Mouse (Mus musculus) embryonic facial prominence, embryonic 12.5 days (tissue): ENCODE results near the gene Rapgef2. TPM values are rescaled to one million over a fixed set of nuclear protein-coding genes. Genes with fewer than 3 reads are reported as not detected.
A peak's percentile ranks its signal among the peaks of the same experiment; 100 is the strongest.

Experiments used
- ATAC-seq: fragments of 200-750 bp; cut with Nextera tagmentation; 2 replicates; pipeline ENCODE4 v1.8.0; 2017; ENCODE audit not compliant: insufficient number of reproducible peaks, insufficient read depth, low FRiP score, low TSS enrichment
- H3K27ac ChIP-seq: fragments of 300-500 bp; sonication (generic); 2 replicates; pipeline ENCODE4 v1.5.1; 2016; ENCODE audit warnings: mild to moderate bottlenecking
- H3K27me3 ChIP-seq: fragments of 300-500 bp; sonication (generic); 2 replicates; pipeline ENCODE4 v1.6.1; 2016; ENCODE audit warnings: mild to moderate bottlenecking, moderate library complexity
- H3K36me3 ChIP-seq: fragments of 300-500 bp; sonication (generic); 2 replicates; pipeline ENCODE4 v1.6.1; 2016; ENCODE audit warnings: mild to moderate bottlenecking
- H3K4me1 ChIP-seq: fragments of 300-500 bp; sonication (generic); 2 replicates; pipeline ENCODE4 v1.6.1; 2016
- H3K4me2 ChIP-seq: fragments of 300-500 bp; sonication (generic); replicated peaks from 2 replicates; pipeline ENCODE4 v1.6.1; 2016; ENCODE audit warnings: mild to moderate bottlenecking, moderate library complexity
- H3K4me3 ChIP-seq: fragments of 300-500 bp; sonication (generic); 2 replicates; pipeline ENCODE4 v1.5.1; 2016; ENCODE audit warnings: mild to moderate bottlenecking
- H3K9ac ChIP-seq: fragments of 300-500 bp; sonication (generic); 2 replicates; pipeline ENCODE4 v1.6.1; 2016; ENCODE audit warnings: mild to moderate bottlenecking, moderate library complexity
- H3K9me3 ChIP-seq: fragments of 300-500 bp; sonication (generic); 2 replicates; pipeline ENCODE4 v1.6.1; 2016; ENCODE audit warnings: mild to moderate bottlenecking, moderate library complexity
- WGBS: fragments of 180-500 bp; shearing (Covaris S2); methylation state at CpG from one replicate; pipeline ENCODE4 v1.1.7; 2016; 5-methylcytosine and 5-hydroxymethylcytosine counted together
- polyA plus RNA-seq: library from polyadenylated mRNA; unstranded; fragments of >200 nt; fragmentation: Nextera tagmentation; extraction: Ambion mirVana; gene quantifications from 2 replicates; pipeline ENCODE4 v1.2.1, GENCODE M21; 2016

Gene Rapgef2
- polyA plus RNA-seq: 10.9 and 11.1 TPM in 2 replicates

DNA sequence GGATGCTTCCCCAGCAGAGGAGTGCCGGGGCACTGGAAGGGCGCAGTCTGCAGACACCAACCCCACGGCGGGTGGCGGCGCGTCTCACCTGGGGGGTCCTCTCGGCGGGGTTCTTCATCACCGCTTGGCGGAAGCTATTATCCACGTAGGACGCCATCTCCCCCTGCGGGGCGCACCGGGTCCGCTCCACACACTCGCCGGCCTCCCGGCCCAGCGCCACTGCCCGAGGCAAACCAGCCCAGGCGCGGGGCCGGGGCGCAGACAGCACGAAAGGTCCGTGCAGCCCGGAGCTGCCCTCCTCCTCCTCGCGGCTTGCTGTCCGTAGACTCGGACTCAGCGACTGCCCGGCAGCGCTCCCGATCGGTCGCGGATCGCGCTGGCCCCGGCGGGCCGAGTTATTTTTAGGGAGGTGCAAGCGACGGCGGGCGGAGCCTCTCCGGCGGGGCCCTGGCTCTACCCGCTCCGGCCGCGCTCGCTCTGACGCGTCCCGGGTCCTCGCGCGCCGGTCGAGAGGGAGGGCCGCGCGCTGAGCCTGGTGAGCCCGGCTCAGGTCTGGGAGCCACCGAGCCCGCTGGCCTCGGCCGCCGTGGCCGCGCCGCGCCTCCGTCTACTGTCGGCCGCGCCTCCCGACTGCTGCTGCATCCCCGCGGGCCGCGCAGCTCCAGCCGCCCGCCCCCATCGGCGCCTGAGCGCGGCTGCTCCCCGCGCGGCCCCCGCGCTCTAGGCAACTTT lies at the start of gene Rapgef2:
Gene Rapgef2 (minus strand): TSS at position 142 of the 732 bp plus-strand sequence.
- Histone ChIP-seq H3K4me1 (peaks cover 33% of the 10 kb centered on the region), H3K36me3 (no peaks in the 10 kb centered on the region), H3K27me3 (no peaks in the 10 kb centered on the region), H3K9me3 (no peaks in the 10 kb centered on the region), H3K4me3 (peak within 1 kb of the TSS; percentile 94), H3K9ac (peak within 1 kb of the TSS; percentile 91), H3K27ac (peak within 1 kb of the TSS; percentile 95), H3K4me2 (peak within 1 kb of the TSS; percentile 74)
- peak; percentile 72 for ATAC-seq
- whole genome bisulfite sequencing: under 1% methylated on average over 87 of the region's 97 CpGs

DNA sequence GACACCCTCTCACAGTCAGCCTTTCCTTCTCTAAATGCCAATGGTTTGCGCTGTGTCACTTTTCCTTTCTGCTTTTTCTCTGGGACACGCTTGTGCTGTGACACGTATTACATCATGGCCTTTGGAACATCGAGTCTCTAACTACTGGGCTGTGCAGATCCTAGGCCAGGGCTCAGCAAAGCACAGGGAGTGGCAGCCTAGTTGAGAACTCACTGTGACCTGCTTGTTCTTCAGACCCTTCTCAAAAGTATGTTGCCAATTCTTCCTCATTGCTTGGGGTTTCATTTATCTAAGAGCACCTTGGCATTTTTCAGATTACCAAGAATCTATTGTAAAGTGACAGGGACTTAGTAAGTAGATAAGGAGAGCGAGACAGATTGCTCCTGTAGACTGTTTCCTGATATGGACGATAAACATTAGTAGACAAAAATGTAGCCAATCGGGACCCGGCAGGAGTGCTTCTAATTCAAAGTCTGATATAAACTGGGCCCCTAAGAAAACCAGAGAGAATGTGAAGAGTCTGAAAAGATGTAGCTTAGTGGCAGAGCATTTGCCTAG lies 47.4 kb upstream of the Rapgef2 start:
- Histone ChIP-seq H3K36me3 (no peaks in the 10 kb centered on the region), H3K4me2 (no peak overlapping the region), H3K4me1 (peaks cover 25% of the 10 kb centered on the region), H3K9ac (no peak overlapping the region), H3K27me3 (no peaks in the 10 kb centered on the region), H3K27ac (no peak overlapping the region), H3K4me3 (no peak overlapping the region), H3K9me3 (no peaks in the 10 kb centered on the region)
- WGBS: 90% methylated on average over 8 of the region's 8 CpGs
- ATAC-seq: no peak

DNA sequence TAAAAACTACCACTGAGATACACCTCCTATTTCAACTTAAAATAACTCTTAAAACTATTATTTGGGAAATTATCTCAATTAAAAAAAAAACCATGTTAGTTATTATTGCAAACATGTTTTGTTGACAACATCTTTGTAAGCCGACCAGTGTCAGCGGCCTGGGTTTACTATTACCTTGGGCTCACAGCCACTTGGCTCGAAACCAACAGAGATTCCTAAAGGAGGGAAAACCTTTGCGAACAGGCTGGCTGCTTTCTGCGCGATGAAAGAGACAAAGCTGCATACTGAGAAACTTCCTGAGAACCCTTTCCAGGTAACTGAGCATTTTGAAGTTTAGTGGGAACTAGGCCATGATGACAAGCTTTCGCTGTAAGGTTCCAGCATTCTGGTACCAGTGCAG lies 46.7 kb upstream of the Rapgef2 start:
- no peaks in the 10 kb centered on the region for H3K36me3 ChIP-seq
- no peak overlapping the region for H3K4me3 ChIP-seq
- H3K4me1 ChIP-seq: peaks cover 31% of the 10 kb centered on the region
- 87% methylated on average over 7 of the region's 7 CpGs for WGBS
- no peaks in the 10 kb centered on the region for H3K27me3 ChIP-seq
- no peak overlapping the region for H3K4me2 ChIP-seq
- H3K9me3 ChIP-seq: no peaks in the 10 kb centered on the region
- H3K9ac ChIP-seq: no peak overlapping the region
- ATAC-seq: no peak
- no peak overlapping the region for H3K27ac ChIP-seq

DNA sequence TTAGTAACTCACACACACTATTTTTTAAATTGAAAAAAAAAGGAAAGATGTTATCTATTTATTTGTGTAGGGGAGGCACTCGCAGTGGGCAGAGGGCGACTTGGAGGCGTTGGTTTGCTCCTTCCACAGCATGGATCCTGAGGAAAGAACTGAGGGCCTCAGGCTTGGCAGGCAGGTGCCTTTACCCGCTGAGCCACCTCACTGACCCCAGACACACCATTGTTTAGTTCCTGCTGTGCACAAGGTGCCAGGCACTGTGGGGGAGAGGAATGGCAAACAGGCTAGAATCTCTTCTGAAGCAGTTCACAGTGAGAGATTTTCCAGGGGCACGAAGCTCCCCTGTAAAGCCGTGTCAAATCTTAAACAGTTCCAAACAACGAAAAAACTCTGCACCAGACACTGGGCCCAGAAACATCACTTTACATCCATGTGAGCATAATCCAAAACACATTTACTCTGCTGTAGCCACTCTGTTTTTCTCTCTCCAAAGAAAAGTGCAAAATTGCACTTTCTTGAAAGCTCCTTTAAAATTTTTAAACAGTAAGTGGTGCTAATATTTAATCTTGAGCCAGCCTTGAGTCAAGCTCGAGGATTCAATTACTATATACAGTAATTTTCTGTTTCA lies 43.5 kb upstream of the Rapgef2 start:
- Histone ChIP-seq H3K4me1 (peaks cover 39% of the 10 kb centered on the region), H3K4me2 (no peak overlapping the region; the same call in 1 of the 2 replicates), H3K27me3 (no peaks in the 10 kb centered on the region), H3K27ac (peak overlapping the region; percentile 80), H3K9ac (no peak overlapping the region), H3K9me3 (no peaks in the 10 kb centered on the region), H3K36me3 (no peaks in the 10 kb centered on the region), H3K4me3 (no peak overlapping the region)
- no peak; the same call in 1 of the 2 replicates for ATAC-seq
- 12% methylated on average over 8 of the region's 8 CpGs for WGBS

DNA sequence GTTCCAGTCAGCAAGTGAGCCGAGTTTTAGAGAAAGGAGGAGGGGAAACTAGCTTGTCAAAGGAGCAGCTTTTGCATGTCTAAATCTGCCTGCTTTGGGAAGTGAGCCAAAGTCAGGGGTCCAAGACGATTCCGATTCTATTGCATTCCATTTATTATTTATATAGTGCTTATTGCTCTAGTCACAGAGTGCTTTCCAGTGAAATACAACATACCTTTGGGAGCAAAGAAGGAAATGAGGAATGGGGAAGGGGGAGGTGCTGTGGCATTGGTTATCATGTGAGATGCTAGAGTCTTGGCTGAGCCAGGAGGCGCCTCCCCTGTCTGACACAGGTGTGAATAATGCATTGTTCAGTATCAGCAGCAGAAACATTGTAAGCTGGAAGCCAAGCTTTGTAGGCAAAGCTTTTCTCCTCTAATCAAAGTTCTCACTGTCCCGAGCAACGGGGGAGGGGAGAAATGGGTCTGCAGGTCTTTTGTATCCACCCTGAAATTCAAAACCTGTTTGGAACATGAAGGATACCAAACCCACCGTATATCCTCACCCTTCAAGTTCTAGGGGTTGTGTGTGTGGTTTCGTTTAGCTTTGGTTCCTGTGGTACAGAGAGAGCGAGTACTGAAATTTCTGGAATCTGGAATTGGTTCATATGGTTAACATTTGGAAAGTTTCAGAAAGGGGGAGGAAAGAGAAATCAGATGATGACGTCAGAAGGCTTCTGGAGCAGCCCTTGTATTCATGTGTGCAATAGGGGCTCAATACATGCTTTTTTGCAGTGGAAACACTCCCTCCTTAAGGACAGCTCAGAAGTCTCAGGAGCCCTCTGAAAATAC lies 38.6 kb upstream of the Rapgef2 start:
- peak; percentile 59 for ATAC-seq
- Histone ChIP-seq H3K4me2 (peak overlapping the region; percentile 23), H3K27me3 (no peaks in the 10 kb centered on the region), H3K9me3 (no peaks in the 10 kb centered on the region), H3K36me3 (no peaks in the 10 kb centered on the region), H3K4me1 (peaks cover 35% of the 10 kb centered on the region), H3K27ac (peak overlapping the region; percentile 81), H3K9ac (no peak overlapping the region), H3K4me3 (no peak overlapping the region)
- WGBS: 20% methylated on average over 10 of the region's 10 CpGs

DNA sequence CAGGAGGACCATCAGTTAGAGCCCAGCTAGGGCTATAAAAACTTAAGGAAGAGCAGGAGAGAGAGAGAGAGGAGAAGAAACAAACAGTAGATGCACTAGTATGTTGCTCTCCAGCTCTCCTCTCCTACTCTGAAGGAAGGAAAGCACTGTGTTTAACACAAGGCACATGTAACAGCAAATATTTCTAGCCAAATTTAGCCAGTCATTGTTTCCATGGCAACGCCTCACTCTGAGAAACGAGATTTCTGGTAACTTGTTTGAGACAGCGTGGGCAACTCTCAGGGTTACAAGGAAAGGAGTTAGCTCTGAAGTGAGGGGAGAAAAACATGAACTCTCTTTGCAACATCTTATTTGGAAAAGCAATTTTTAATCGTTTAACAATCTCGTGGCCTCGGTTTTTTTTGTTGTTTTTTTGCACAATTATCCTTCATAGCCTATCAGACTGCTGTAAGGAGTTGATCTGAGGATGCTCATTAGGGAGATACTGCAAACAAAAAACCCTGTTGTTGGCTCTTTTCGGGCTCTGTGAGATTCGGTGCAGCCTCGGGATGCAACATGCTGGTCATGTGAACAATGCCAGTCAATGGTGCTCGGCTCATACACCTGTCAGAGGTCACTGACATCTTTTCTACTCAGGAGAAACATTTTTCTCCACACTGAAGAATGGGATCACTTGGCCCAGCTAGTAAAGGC lies 27.8 kb upstream of the Rapgef2 start:
- H3K36me3 ChIP-seq: no peaks in the 10 kb centered on the region
- no peaks in the 10 kb centered on the region for H3K27me3 ChIP-seq
- no peak for ATAC-seq
- WGBS: 55% methylated on average over 10 of the region's 10 CpGs
- H3K9me3 ChIP-seq: no peaks in the 10 kb centered on the region
- H3K4me1 ChIP-seq: peaks cover 6% of the 10 kb centered on the region; the same call in 1 of the 2 replicates
- H3K27ac ChIP-seq: no peak overlapping the region
- no peak overlapping the region for H3K4me3 ChIP-seq
- no peak overlapping the region for H3K9ac ChIP-seq
- no peak overlapping the region for H3K4me2 ChIP-seq

DNA sequence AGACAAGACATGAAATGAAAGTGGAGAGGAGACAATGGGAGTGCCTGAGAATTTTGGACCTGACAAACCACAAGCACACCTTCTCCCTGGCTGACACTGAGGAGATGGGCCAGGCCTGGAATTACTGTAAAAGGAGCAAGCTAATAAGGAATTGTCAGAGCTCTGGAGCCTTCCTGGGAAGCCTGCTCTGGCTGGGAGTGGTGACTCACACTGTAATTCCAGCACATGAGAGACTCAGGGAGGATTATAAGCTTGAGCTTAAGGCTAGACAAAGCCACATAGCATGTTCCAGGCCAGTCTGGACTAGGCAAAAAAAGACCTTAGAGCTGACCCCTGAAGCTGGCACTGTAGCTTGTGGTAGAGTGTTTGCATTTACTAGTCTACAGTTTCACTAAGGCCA lies 25.6 kb upstream of the Rapgef2 start:
- ATAC-seq: no peak
- peaks cover 6% of the 10 kb centered on the region; the same call in 1 of the 2 replicates for H3K4me1 ChIP-seq

DNA sequence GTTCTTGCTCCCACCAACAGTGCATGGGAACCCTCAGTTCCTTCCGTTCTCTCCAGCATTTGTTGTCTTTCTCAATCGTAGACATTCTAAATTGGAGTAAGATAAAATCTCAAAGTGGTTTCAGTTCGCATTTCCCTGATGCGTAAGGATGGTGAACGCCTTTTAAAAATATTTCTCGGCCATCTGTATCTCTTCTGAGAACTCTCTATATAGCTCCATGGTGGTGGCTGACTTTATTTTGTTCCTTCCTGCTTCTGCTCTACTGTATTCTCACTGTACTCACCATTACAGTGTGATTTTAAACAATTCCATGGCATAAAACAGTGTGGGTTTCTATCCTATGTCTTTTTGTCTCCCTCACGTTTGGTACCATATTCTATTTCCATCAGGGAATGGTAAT lies 23.9 kb upstream of the Rapgef2 start:
- Histone ChIP-seq H3K9me3 (no peaks in the 10 kb centered on the region), H3K36me3 (no peaks in the 10 kb centered on the region), H3K9ac (no peak overlapping the region), H3K4me3 (no peak overlapping the region), H3K4me2 (no peak overlapping the region), H3K27ac (no peak overlapping the region), H3K27me3 (no peaks in the 10 kb centered on the region), H3K4me1 (peaks cover 6% of the 10 kb centered on the region; the same call in 1 of the 2 replicates)
- 63% methylated on average over 7 of the region's 7 CpGs for WGBS
- ATAC-seq: no peak

More for the DNA sequence above, 25.6 kb upstream of the Rapgef2 start:
- H3K27me3 ChIP-seq: no peaks in the 10 kb centered on the region
- H3K27ac ChIP-seq: no peak overlapping the region
- no peak overlapping the region for H3K4me2 ChIP-seq
- no peaks in the 10 kb centered on the region for H3K9me3 ChIP-seq
- H3K9ac ChIP-seq: no peak overlapping the region
- H3K4me3 ChIP-seq: no peak overlapping the region
- no peaks in the 10 kb centered on the region for H3K36me3 ChIP-seq

DNA sequence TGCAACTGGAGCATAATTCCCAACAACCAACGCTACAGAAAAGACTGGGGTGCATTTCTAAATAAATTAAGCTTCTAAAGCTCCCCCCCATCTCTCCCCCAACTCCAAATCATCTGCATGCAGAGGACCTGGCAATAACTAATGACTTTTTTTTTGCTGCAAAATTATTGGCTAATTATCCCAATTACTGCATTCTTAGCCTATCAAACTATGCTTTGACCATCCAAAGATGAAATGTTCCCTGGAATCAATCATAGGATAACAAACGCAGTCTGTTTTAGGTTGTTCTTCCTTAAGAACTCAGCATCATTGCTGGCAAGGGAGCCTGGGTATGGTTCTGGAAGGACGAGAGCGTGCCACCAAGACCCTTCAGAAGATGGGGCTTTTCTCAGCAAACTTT lies 22.3 kb upstream of the Rapgef2 start:
- 83% methylated on average over 4 of the region's 4 CpGs for WGBS
- no peak for ATAC-seq

DNA sequence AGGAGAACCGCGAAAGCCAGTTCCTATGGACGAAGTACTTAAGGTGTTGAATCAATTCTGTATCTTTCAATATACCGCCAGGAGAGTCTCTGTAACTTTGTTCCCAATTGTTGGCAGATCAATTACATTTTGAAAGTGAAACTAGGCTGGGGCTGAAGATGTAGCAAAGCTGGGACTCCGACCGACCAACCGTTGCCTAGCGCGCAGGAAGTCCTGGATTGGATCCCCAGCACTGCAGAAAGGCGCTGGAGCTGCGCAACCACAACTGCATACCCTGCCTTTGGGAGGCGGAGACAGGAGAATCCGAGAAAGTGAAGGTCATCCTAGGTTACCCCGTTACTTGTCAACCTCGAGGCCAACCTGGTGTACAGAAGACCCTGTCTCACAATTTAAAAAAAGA lies 13.1 kb upstream of the Rapgef2 start:
- Histone ChIP-seq H3K27me3 (no peaks in the 10 kb centered on the region), H3K36me3 (no peaks in the 10 kb centered on the region), H3K9me3 (no peaks in the 10 kb centered on the region), H3K4me3 (no peak overlapping the region), H3K4me2 (no peak overlapping the region), H3K9ac (no peak overlapping the region), H3K4me1 (no peaks in the 10 kb centered on the region), H3K27ac (no peak overlapping the region)
- no peak for ATAC-seq
- 84% methylated on average over 15 of the region's 15 CpGs for WGBS

More for the DNA sequence above, 22.3 kb upstream of the Rapgef2 start:
- peaks cover 6% of the 10 kb centered on the region; the same call in 1 of the 2 replicates for H3K4me1 ChIP-seq
- no peaks in the 10 kb centered on the region for H3K36me3 ChIP-seq
- no peak overlapping the region for H3K9ac ChIP-seq
- no peak overlapping the region for H3K27ac ChIP-seq
- no peak overlapping the region for H3K4me3 ChIP-seq
- H3K4me2 ChIP-seq: no peak overlapping the region
- no peaks in the 10 kb centered on the region for H3K27me3 ChIP-seq
- H3K9me3 ChIP-seq: no peaks in the 10 kb centered on the region

DNA sequence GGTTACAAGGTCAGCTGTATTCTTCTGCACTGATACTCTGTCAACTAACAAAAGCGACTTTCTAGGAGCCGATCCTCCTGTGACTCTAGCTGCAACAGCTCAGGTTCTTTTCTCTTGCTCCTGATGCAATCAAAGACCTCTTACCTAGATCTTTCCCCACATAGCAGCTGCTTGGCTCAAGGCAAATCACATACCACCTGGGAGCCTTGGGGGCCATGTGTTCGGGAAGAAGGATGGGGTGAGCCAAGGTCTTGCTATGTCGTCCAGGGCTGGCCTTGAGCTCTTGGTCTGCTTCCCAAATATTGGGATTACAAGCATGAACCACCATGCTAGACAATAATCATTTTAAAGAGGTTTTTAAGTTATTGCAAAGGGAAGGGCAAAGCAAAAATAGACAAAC lies 11.0 kb upstream of the Rapgef2 start:
- no peak for ATAC-seq
- no peaks in the 10 kb centered on the region for H3K4me1 ChIP-seq
- 86% methylated on average over 4 of the region's 4 CpGs for WGBS

More for the DNA sequence above, 11.0 kb upstream of the Rapgef2 start:
- H3K36me3 ChIP-seq: no peaks in the 10 kb centered on the region
- H3K27ac ChIP-seq: no peak overlapping the region
- H3K27me3 ChIP-seq: no peaks in the 10 kb centered on the region
- H3K4me3 ChIP-seq: no peak overlapping the region
- no peak overlapping the region for H3K4me2 ChIP-seq
- no peak overlapping the region for H3K9ac ChIP-seq
- H3K9me3 ChIP-seq: no peaks in the 10 kb centered on the region
